Mouse (Mus musculus): ENCODE results near the gene Spink4.

- no peak for TF ChIP-seq BHLHE40 (IDR thresholded peaks at IDR 0.05; ENCODE audit: borderline replicate concordance, low read depth, low read length)
- TF ChIP-seq CTCF (IDR thresholded peaks at IDR 0.05 in 2 of 3, conservative IDR thresholded peaks at IDR 0.05 in 1 of 3; ENCODE audit: control insufficient read depth in 1 of 3, insufficient read depth in 1 of 3, low read depth in 2 of 3, low read length in 3 of 3, poor library complexity in 1 of 3, severe bottlenecking in 1 of 3), result no peak
- TF ChIP-seq EP300 (IDR thresholded peaks at IDR 0.05; ENCODE audit: low read depth in 1 of 2, low read length in 2 of 2), result no peak
- TF ChIP-seq TCF12 (IDR thresholded peaks at IDR 0.05; ENCODE audit: low read depth, low read length), result no peak
- TF ChIP-seq POLR2A (IDR thresholded peaks at IDR 0.05; ENCODE audit: control insufficient read depth in 1 of 2, insufficient read depth in 1 of 2, low read depth in 1 of 2, low read length in 2 of 2, poor library complexity in 1 of 2), result no peak
Observed at GRCm38 (mm10) chr4:40875842-40876241, 44.0 kb upstream of the Spink4 start.
